Mouse (Mus musculus) T-helper 17 cell (primary cell): ENCODE measurements at regions not wholly inside any gene's neighbourhood (a gene's known extent, or its start where the extent isn't known, plus 50 kb on each side); places are given as distances from the start of the nearest gene placed in this dataset.

Experiments used
- in situ Hi-C, 2 experiments: fragments of 300-600 bp; cut with MboI, MseI; formaldehyde crosslinking; loops; 1 replicate in 1 of 2; 2 replicates in 1 of 2; pipeline ENCODE4 v1.15.1; 2025; ENCODE audit warnings: high pct_unique_total_duplicates in 2 of 2

DNA sequence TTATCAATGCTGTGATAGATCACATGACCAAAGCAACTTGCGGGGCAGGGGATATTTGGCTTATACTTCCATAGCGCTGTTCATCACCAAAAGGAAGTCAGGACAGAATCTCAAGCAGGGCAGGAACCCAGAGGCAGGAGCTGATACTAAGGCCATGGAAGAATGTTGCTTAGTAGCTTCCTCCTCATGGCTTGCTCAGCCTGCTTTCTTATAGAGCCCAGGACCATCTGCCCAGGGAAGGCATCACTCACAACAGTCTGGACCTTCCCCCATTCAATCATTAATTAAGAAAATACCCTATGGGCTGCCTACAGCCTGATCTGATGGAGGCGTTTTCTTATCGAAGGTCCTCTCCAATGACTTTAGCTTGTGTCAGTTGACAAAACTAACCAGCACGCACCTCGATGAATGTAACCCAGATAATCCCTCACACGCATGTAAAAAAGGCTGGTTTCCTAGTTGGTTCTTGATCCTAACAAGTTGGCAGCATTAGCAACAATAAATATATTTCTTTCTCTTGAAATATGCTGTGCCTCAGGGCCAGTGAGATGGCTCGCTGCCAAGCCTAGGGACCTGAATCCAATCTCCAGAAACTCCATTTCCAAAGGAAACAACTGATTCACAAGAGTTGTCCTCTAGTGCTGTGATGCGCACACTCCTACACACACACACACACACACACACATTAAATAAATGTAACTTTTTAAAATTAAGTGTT is 60.6 kb upstream of the Krtap11-1 start:
- in situ Hi-C loops, result no loop called here

DNA sequence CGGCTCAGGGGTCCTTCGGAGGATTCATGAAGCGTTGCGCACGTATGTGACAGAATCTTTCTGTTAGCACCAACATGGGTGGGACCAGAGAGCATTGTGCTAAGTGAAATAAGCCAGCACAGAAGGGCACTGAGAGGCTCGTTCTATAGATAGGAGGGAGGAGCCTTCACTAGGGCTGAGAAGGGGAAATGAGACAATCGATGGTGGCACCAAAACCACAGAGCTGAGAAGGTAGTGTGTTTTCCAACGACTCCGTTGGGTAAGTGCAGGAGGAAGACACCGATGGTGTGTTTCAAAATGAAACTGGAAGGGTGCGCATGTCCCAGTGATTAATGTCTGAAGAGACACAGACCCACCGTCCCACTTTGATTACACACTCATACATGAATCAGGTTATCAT is 54.7 kb upstream of the Krtap11-1 start:
- in situ Hi-C loops, result no loop called here

DNA sequence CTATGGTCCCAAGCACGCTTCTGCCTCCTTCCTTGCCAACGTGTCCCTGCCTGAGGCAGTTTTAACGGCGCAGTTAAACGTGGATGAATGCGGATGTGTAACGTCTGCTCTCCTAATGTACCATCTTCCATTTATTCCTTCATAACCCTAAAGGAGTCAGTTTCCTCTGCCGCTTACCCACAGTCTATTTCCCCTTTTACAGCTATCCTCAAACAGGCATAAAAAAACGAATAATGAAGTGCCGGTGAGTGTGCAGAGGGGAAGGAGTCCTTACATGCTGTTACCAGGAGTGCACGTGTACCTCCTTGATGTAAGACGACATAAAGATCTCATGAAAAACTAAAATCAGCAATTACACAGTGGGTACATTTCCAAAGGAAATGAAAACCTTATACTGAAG is 54.3 kb upstream of the Krtap11-1 start:
- in situ Hi-C loops, result no loop called here
